Mouse (Mus musculus): ENCODE measurements around the gene Rhog. TPM values are rescaled to one million over a fixed set of nuclear protein-coding genes. Genes with fewer than 3 reads are reported as not detected.

The Rhog gene
- total and polyA plus RNA-seq, 2 experiments from 2014 or later: 5.7 to 15.5 TPM

- H3K9me3 ChIP-seq (ENCODE audit: low read length): no peaks in the 10 kb centered on the region
- WGBS: 3% methylated on average over 1 of the region's 1 CpGs
- no peak overlapping the region for H3K4me2 ChIP-seq (ENCODE audit: low read depth)
- no peaks in the 10 kb centered on the region for H3K27me3 ChIP-seq (ENCODE audit: insufficient read depth, low read length)
- no peak for TF ChIP-seq CTCF (IDR thresholded peaks at IDR 0.05; ENCODE audit: low read depth)
- no peak overlapping the region for H3K9ac ChIP-seq
- H3K36me3 ChIP-seq (ENCODE audit: insufficient read depth): 0 out of 2 replicates have a peak, but pooled peaks cover 2% of the 10 kb centered on the region
- no peaks in the 10 kb centered on the region for H3K4me1 ChIP-seq (ENCODE audit: insufficient read depth)
- ATAC-seq (no peak), DNase-seq (no peak)
- H3K4me3 ChIP-seq (ENCODE audit: low read depth, low read length): no peak overlapping the region
- H3K27ac ChIP-seq (ENCODE audit: low read depth, low read length): no peak overlapping the region
These were observed 10.1 kb downstream of the Rhog start for GRCm38 (mm10) chr7:102245775-102246174.

- Histone ChIP-seq H3K36me3 (ENCODE audit: insufficient read depth) (peaks cover 4% of the 10 kb centered on the region; the same call in 1 of the 2 replicates), H3K9ac (no peak overlapping the region), H3K4me2 (ENCODE audit: low read depth) (no peak overlapping the region), H3K4me3 (ENCODE audit: low read depth, low read length) (no peak overlapping the region), H3K4me1 (ENCODE audit: insufficient read depth) (no peaks in the 10 kb centered on the region), H3K27ac (ENCODE audit: low read depth, low read length) (no peak overlapping the region), H3K9me3 (ENCODE audit: low read length) (no peaks in the 10 kb centered on the region), H3K27me3 (ENCODE audit: insufficient read depth, low read length) (no peaks in the 10 kb centered on the region)
- TF ChIP-seq CTCF (IDR thresholded peaks at IDR 0.05; ENCODE audit: low read depth): no peak
- no peak for ATAC-seq
- DNase-seq: no peak
- WGBS: 90% methylated on average over 3 of the region's 3 CpGs
These were observed 10.9 kb downstream of the Rhog start for GRCm38 (mm10) chr7:102244782-102245535.

- H3K4me3 ChIP-seq (ENCODE audit: low read depth, low read length): no peak overlapping the region
- no peaks in the 10 kb centered on the region for H3K9me3 ChIP-seq (ENCODE audit: low read length)
- no peaks in the 10 kb centered on the region for H3K4me1 ChIP-seq (ENCODE audit: insufficient read depth)
- H3K27me3 ChIP-seq (ENCODE audit: insufficient read depth, low read length): no peaks in the 10 kb centered on the region
- DNase-seq (no peak), ATAC-seq (no peak)
- no peak overlapping the region for H3K9ac ChIP-seq
- WGBS: 93% methylated on average over 2 of the region's 2 CpGs
- TF ChIP-seq CTCF (IDR thresholded peaks at IDR 0.05; ENCODE audit: low read depth): no peak
- H3K36me3 ChIP-seq (ENCODE audit: insufficient read depth): peaks cover 10% of the 10 kb centered on the region
- H3K4me2 ChIP-seq (ENCODE audit: low read depth): no peak overlapping the region
- no peak overlapping the region for H3K27ac ChIP-seq (ENCODE audit: low read depth, low read length)
These were observed 12.0 kb downstream of the Rhog start for GRCm38 (mm10) chr7:102243870-102244269.

- ATAC-seq: no peak
These were observed 12.9 kb downstream of the Rhog start for GRCm38 (mm10) chr7:102242917-102243316.

GRCm38 (mm10) chr7:102242371-102242770 is 13.5 kb downstream of the Rhog start:
- Histone ChIP-seq H3K36me3 (ENCODE audit: insufficient read depth) (peaks cover 18% of the 10 kb centered on the region), H3K4me2 (ENCODE audit: low read depth) (no peak overlapping the region), H3K9ac (no peak overlapping the region), H3K9me3 (ENCODE audit: low read length) (no peaks in the 10 kb centered on the region), H3K27me3 (ENCODE audit: insufficient read depth, low read length) (no peaks in the 10 kb centered on the region), H3K4me1 (ENCODE audit: insufficient read depth) (no peaks in the 10 kb centered on the region), H3K27ac (ENCODE audit: low read depth, low read length) (no peak overlapping the region), H3K4me3 (ENCODE audit: low read depth, low read length) (no peak overlapping the region)
- ATAC-seq (no peak), DNase-seq (no peak)
- TF ChIP-seq CTCF (IDR thresholded peaks at IDR 0.05; ENCODE audit: low read depth): no peak
- WGBS: 83% methylated on average over 5 of the region's 5 CpGs

More at GRCm38 (mm10) chr7:102242917-102243316, 12.9 kb downstream of the Rhog start:
- Histone ChIP-seq H3K27me3 (ENCODE audit: insufficient read depth, low read length) (no peaks in the 10 kb centered on the region), H3K4me2 (ENCODE audit: low read depth) (no peak overlapping the region), H3K9ac (no peak overlapping the region), H3K36me3 (ENCODE audit: insufficient read depth) (peaks cover 13% of the 10 kb centered on the region), H3K4me1 (ENCODE audit: insufficient read depth) (no peaks in the 10 kb centered on the region), H3K4me3 (ENCODE audit: low read depth, low read length) (no peak overlapping the region), H3K27ac (ENCODE audit: low read depth, low read length) (no peak overlapping the region), H3K9me3 (ENCODE audit: low read length) (no peaks in the 10 kb centered on the region)
- WGBS: 87% methylated on average over 3 of the region's 3 CpGs
- no peak for TF ChIP-seq CTCF (IDR thresholded peaks at IDR 0.05; ENCODE audit: low read depth)
- no peak for DNase-seq

GRCm38 (mm10) chr7:102239591-102239990 is 16.3 kb downstream of the Rhog start:
- Histone ChIP-seq H3K4me2 (ENCODE audit: low read depth) (no peak overlapping the region), H3K9ac (no peak overlapping the region), H3K36me3 (ENCODE audit: insufficient read depth) (peaks cover 33% of the 10 kb centered on the region), H3K27ac (ENCODE audit: low read depth, low read length) (no peak overlapping the region), H3K27me3 (ENCODE audit: insufficient read depth, low read length) (no peaks in the 10 kb centered on the region), H3K4me1 (ENCODE audit: insufficient read depth) (no peaks in the 10 kb centered on the region), H3K4me3 (ENCODE audit: low read depth, low read length) (no peak overlapping the region), H3K9me3 (ENCODE audit: low read length) (no peaks in the 10 kb centered on the region)
- no peak for DNase-seq
- TF ChIP-seq CTCF (IDR thresholded peaks at IDR 0.05; ENCODE audit: low read depth): no peak
- 95% methylated on average over 16 of the region's 16 CpGs for WGBS
- ATAC-seq: no peak

GRCm38 (mm10) chr7:102238686-102239286 is 17.1 kb downstream of the Rhog start:
- 86% methylated on average over 8 of the region's 8 CpGs for WGBS
- Histone ChIP-seq H3K4me1 (ENCODE audit: insufficient read depth) (no peaks in the 10 kb centered on the region), H3K9ac (no peak overlapping the region), H3K36me3 (ENCODE audit: insufficient read depth) (peaks cover 33% of the 10 kb centered on the region), H3K27ac (ENCODE audit: low read depth, low read length) (no peak overlapping the region), H3K27me3 (ENCODE audit: insufficient read depth, low read length) (no peaks in the 10 kb centered on the region), H3K9me3 (ENCODE audit: low read length) (no peaks in the 10 kb centered on the region), H3K4me2 (ENCODE audit: low read depth) (no peak overlapping the region), H3K4me3 (ENCODE audit: low read depth, low read length) (no peak overlapping the region)
- no peak for ATAC-seq
- TF ChIP-seq CTCF (IDR thresholded peaks at IDR 0.05; ENCODE audit: low read depth): no peak
- DNase-seq: no peak

All from forebrain, postnatal 0 days (tissue).